Mouse (Mus musculus): Measurements from ENCODE around the gene Atp5k. TPM values are rescaled to one million over a fixed set of nuclear protein-coding genes. Genes with fewer than 3 reads are reported as not detected.

Gene Atp5k
- polyA plus RNA-seq, 1 experiment = 485 TPM

GRCm38 (mm10) chr5:108414711-108415110 lies 19.5 kb downstream of the Atp5k start:
- Histone ChIP-seq H3K27ac (ENCODE audit: control insufficient read depth, insufficient read depth, low read depth, low read length, poor library complexity) (no peak overlapping the region), H3K4me3 (replicated peaks; ENCODE audit: control insufficient read depth, low read depth, low read length) (no peak overlapping the region), H3K4me1 (ENCODE audit: control insufficient read depth, insufficient read depth, low read length) (no peaks in the 10 kb centered on the region)
- WGBS = 38% methylated on average over 2 of the region's 2 CpGs
- TF ChIP-seq POLR2A (IDR thresholded peaks at IDR 0.05; ENCODE audit: borderline replicate concordance, control insufficient read depth, low read depth, low read length) (no peak), CTCF (IDR thresholded peaks at IDR 0.05; ENCODE audit: control insufficient read depth, insufficient read depth, low read length) (no peak)

- Histone ChIP-seq H3K4me1 (ENCODE audit: control insufficient read depth, insufficient read depth, low read length) (no peaks in the 10 kb centered on the region; the same call in 1 of the 2 replicates), H3K4me3 (replicated peaks; ENCODE audit: control insufficient read depth, low read depth, low read length) (no peak overlapping the region), H3K27ac (ENCODE audit: control insufficient read depth, insufficient read depth, low read depth, low read length, poor library complexity) (no peak overlapping the region)
- no peak for TF ChIP-seq CTCF (IDR thresholded peaks at IDR 0.05; ENCODE audit: control insufficient read depth, insufficient read depth, low read length)
- TF ChIP-seq POLR2A (IDR thresholded peaks at IDR 0.05; ENCODE audit: borderline replicate concordance, control insufficient read depth, low read depth, low read length) = no peak
- WGBS = 79% methylated on average over 2 of the region's 2 CpGs
Observed at GRCm38 (mm10) chr5:108406977-108407376, 27.3 kb downstream of the Atp5k start.

DNA sequence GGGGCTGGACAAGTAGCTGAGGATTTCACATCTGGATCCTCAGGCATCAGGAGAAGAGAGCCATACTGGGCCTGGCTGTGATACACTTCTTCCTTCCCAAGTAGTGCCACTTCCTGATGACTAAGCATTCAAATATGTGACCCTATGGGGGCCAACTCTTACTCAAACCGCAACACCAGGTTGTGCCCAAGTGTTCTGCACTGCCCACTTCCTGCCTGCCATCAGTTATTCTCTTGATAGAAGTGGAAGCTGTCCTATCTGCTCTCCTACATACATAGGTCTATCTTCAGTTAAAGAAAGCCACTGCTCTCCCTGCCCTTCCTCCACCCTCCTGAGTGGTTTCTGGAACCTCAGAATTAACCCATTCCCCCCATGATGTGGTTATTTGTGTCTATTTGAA lies 28.8 kb downstream of the Atp5k start:
- Histone ChIP-seq H3K4me1 (ENCODE audit: control insufficient read depth, insufficient read depth, low read length) (no peaks in the 10 kb centered on the region; the same call in 1 of the 2 replicates), H3K27ac (ENCODE audit: control insufficient read depth, insufficient read depth, low read depth, low read length, poor library complexity) (no peak overlapping the region), H3K4me3 (replicated peaks; ENCODE audit: control insufficient read depth, low read depth, low read length) (no peak overlapping the region)
- 0% methylated on average over 1 of the region's 1 CpGs for WGBS
- TF ChIP-seq CTCF (IDR thresholded peaks at IDR 0.05; ENCODE audit: control insufficient read depth, insufficient read depth, low read length) (no peak), POLR2A (IDR thresholded peaks at IDR 0.05; ENCODE audit: borderline replicate concordance, control insufficient read depth, low read depth, low read length) (no peak)

GRCm38 (mm10) chr5:108403453-108403852 lies 30.8 kb downstream of the Atp5k start:
- Histone ChIP-seq H3K27ac (ENCODE audit: control insufficient read depth, insufficient read depth, low read depth, low read length, poor library complexity) (no peak overlapping the region), H3K4me1 (ENCODE audit: control insufficient read depth, insufficient read depth, low read length) (no peaks in the 10 kb centered on the region; the same call in 1 of the 2 replicates), H3K4me3 (replicated peaks; ENCODE audit: control insufficient read depth, low read depth, low read length) (no peak overlapping the region)
- no peak for TF ChIP-seq POLR2A (IDR thresholded peaks at IDR 0.05; ENCODE audit: borderline replicate concordance, control insufficient read depth, low read depth, low read length)
- TF ChIP-seq CTCF (IDR thresholded peaks at IDR 0.05; ENCODE audit: control insufficient read depth, insufficient read depth, low read length) = no peak
- WGBS = 66% methylated on average over 4 of the region's 4 CpGs

DNA sequence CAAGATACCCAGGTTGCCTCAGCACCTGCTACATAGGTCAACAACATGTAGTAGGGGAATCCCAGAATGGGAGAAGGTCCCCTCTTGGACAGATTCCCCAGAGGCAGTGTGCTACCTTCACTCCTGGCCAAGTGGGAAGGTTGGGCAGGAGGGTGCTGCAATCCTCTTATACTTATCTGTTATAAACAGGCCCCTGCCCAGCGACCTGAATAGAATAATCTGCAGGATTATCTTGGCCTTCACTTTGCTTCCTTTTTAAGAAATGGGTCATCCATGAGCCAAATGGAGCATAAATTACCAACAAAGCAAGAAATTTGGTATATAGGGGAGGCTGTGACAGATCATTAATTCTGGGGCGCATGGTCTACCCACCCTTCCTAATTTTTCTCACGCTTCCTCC lies 44.5 kb downstream of the Atp5k start:
- no peaks in the 10 kb centered on the region; the same call in 1 of the 2 replicates for H3K4me1 ChIP-seq (ENCODE audit: control insufficient read depth, insufficient read depth, low read length)
- no peak overlapping the region for H3K4me3 ChIP-seq (replicated peaks; ENCODE audit: control insufficient read depth, low read depth, low read length)
- TF ChIP-seq CTCF (IDR thresholded peaks at IDR 0.05; ENCODE audit: control insufficient read depth, insufficient read depth, low read length) (no peak), POLR2A (IDR thresholded peaks at IDR 0.05; ENCODE audit: borderline replicate concordance, control insufficient read depth, low read depth, low read length) (no peak)
- whole genome bisulfite sequencing = 68% methylated on average over 3 of the region's 3 CpGs
- H3K27ac ChIP-seq (ENCODE audit: control insufficient read depth, insufficient read depth, low read depth, low read length, poor library complexity) = no peak overlapping the region

GRCm38 (mm10) chr5:108388201-108388600 lies 46.0 kb downstream of the Atp5k start, which contains the start of gene Pde6b:
TSS of gene Pde6b (plus strand) at chr5:108388391.
- Histone ChIP-seq H3K27ac (ENCODE audit: control insufficient read depth, insufficient read depth, low read depth, low read length, poor library complexity) (no peak within 1 kb of the TSS), H3K4me1 (ENCODE audit: control insufficient read depth, insufficient read depth, low read length) (no peaks in the 10 kb centered on the region; the same call in 1 of the 2 replicates), H3K4me3 (replicated peaks; ENCODE audit: control insufficient read depth, low read depth, low read length) (no peak within 1 kb of the TSS)
- TF ChIP-seq POLR2A (IDR thresholded peaks at IDR 0.05; ENCODE audit: borderline replicate concordance, control insufficient read depth, low read depth, low read length) = no peak
- TF ChIP-seq CTCF (IDR thresholded peaks at IDR 0.05; ENCODE audit: control insufficient read depth, insufficient read depth, low read length) = no peak
- 77% methylated on average over 7 of the region's 7 CpGs for WGBS

DNA sequence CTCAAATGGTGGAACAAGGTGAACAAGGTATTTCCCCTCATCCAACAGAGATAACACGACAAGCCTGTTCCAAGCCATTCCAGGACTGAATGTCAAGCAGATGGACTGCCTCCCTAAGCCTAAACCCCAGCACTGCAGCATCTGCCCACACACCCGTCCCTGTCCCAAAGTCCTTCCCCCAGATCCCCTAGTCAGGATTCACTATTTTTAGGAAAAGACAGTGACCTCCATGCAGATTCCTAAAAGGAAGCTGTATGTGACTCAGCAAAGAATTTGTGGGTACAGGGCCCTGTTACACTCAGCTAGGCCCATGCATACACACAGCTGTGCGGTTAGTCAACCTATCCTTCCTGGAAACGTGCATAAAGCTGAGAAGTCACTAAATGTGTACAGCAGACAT lies 47.8 kb downstream of the Atp5k start:
- H3K4me3 ChIP-seq (replicated peaks; ENCODE audit: control insufficient read depth, low read depth, low read length) = no peak overlapping the region
- no peaks in the 10 kb centered on the region; the same call in 1 of the 2 replicates for H3K4me1 ChIP-seq (ENCODE audit: control insufficient read depth, insufficient read depth, low read length)
- TF ChIP-seq POLR2A (IDR thresholded peaks at IDR 0.05; ENCODE audit: borderline replicate concordance, control insufficient read depth, low read depth, low read length) (no peak), CTCF (IDR thresholded peaks at IDR 0.05; ENCODE audit: control insufficient read depth, insufficient read depth, low read length) (no peak)
- no peak overlapping the region for H3K27ac ChIP-seq (ENCODE audit: control insufficient read depth, insufficient read depth, low read depth, low read length, poor library complexity)
- WGBS = 59% methylated on average over 4 of the region's 4 CpGs

- WGBS = 86% methylated on average over 2 of the region's 2 CpGs
- Histone ChIP-seq H3K4me3 (replicated peaks; ENCODE audit: control insufficient read depth, low read depth, low read length) (no peak overlapping the region), H3K4me1 (ENCODE audit: control insufficient read depth, insufficient read depth, low read length) (no peaks in the 10 kb centered on the region; the same call in 1 of the 2 replicates), H3K27ac (ENCODE audit: control insufficient read depth, insufficient read depth, low read depth, low read length, poor library complexity) (no peak overlapping the region)
- no peak for TF ChIP-seq CTCF (IDR thresholded peaks at IDR 0.05; ENCODE audit: control insufficient read depth, insufficient read depth, low read length)
- no peak for TF ChIP-seq POLR2A (IDR thresholded peaks at IDR 0.05; ENCODE audit: borderline replicate concordance, control insufficient read depth, low read depth, low read length)
Observed at GRCm38 (mm10) chr5:108385632-108386031, 48.6 kb downstream of the Atp5k start.

Other genes with a start within 250 kb of the Atp5k start
- gene Dr1, start 165.6 kb downstream of the Atp5k start, polyA plus RNA-seq (2011; ENCODE audit: insufficient read depth, insufficient read length, low replicate concordance, missing spikeins) = 8.2 and 12.2 TPM in 2 replicates
- 0.84 and 1.6 TPM in 2 replicates for gene Pigg, start 121.8 kb downstream of the Atp5k start, polyA plus RNA-seq (2011; ENCODE audit: insufficient read depth, insufficient read length, low replicate concordance, missing spikeins)
- gene Gm42517, start 66.5 kb downstream of the Atp5k start, polyA plus RNA-seq (2011; ENCODE audit: insufficient read depth, insufficient read length, low replicate concordance, missing spikeins) = 1.4 and 3.5 TPM in 2 replicates
- not detected in 2 replicates for gene Pde6b, start 46.1 kb downstream of the Atp5k start, polyA plus RNA-seq (2011; ENCODE audit: insufficient read depth, insufficient read length, low replicate concordance, missing spikeins)
- 5.3 and 11.2 TPM in 2 replicates for gene Mfsd7a, start 14.4 kb upstream of the Atp5k start, polyA plus RNA-seq (2011; ENCODE audit: insufficient read depth, insufficient read length, low replicate concordance, missing spikeins)
- gene Pcgf3, start 26.8 kb upstream of the Atp5k start, polyA plus RNA-seq (2011; ENCODE audit: insufficient read depth, insufficient read length, low replicate concordance, missing spikeins) = 10.1 and 13.7 TPM in 2 replicates
- 3.7 TPM in 1 of 2 replicates, not detected in the other for gene Cplx1, start 115.6 kb upstream of the Atp5k start, polyA plus RNA-seq (2011; ENCODE audit: insufficient read depth, insufficient read length, low replicate concordance, missing spikeins)
- gene Gak, start 195.3 kb upstream of the Atp5k start, polyA plus RNA-seq (2011; ENCODE audit: insufficient read depth, insufficient read length, low replicate concordance, missing spikeins) = 36.4 and 52.3 TPM in 2 replicates
- gene Tmem175, start 195.3 kb upstream of the Atp5k start, polyA plus RNA-seq (2011; ENCODE audit: insufficient read depth, insufficient read length, low replicate concordance, missing spikeins) = 2.7 and 7.2 TPM in 2 replicates
- gene Idua, start 225.9 kb upstream of the Atp5k start, polyA plus RNA-seq (2011; ENCODE audit: insufficient read depth, insufficient read length, low replicate concordance, missing spikeins) = 4.4 and 12.4 TPM in 2 replicates
- gene Dgkq, start 235.2 kb upstream of the Atp5k start, polyA plus RNA-seq (2011; ENCODE audit: insufficient read depth, insufficient read length, low replicate concordance, missing spikeins) = 4.4 and 16.4 TPM in 2 replicates
- 1.8 and 2.2 TPM in 2 replicates for gene Slc26a1, start 241.1 kb upstream of the Atp5k start, polyA plus RNA-seq (2011; ENCODE audit: insufficient read depth, insufficient read length, low replicate concordance, missing spikeins)

Data from bone marrow, adult 2 months (tissue).